Mouse (Mus musculus): ENCODE measurements at regions not wholly inside any gene's neighbourhood (a gene's known extent, or its start where the extent isn't known, plus 50 kb on each side); places are given as distances from the start of the nearest gene placed in this dataset.

DNA sequence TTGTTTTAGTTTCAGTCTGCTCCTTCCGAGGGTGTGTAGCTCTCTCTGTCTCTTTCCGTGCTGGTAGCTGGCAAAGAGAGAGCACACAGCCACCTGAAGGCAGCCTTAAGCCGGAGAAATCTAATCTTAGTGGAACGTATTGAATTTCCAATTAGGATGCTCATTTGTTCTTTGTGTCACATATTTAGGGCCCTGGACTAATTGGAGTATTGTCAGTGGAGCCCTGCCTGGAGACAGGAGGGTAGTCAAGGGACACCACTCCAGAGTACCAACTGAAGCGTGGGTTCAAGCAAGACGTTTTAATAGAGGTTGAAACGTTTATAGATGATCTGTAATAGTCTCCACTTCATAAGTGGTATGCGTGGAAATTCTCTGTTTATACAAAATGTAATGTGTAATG lies 336.5 kb downstream of the Tmem38b start:
- TF ChIP-seq CTCF (conservative IDR thresholded peaks at IDR 0.05; ENCODE audit: insufficient read depth, insufficient read length, low read depth, low read length) (no peak), POLR2A (IDR thresholded peaks at IDR 0.05; ENCODE audit: low read depth, low read length) (no peak)

All from kidney, adult 2 months (tissue).